Mouse (Mus musculus): Measurements from ENCODE around the gene Hydin.
"Not testable (repeated sequence)": the region's sequence is repeated elsewhere in the genome, so short reads cannot be mapped to it uniquely, and the experiment has no call there.

Gene Hydin

DNA sequence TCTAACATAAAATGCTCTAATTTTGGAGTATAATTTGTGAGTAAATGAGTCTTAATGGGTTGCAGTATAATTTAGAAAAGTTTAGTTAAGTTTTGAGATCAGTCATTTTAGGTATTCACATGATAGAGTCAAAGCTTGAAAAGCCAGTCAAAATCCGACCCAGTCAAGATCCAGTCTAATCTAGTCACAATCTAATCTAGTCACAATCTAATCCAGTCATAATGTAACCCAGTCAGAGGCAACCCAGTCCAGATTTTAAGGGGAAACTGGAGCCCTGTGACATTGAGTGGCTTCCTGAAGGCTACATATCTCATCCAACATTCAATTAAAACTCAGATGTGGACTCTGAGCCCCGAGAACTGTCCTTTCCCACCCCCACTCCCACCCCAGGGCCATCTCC is 72.7 kb downstream of the Hydin start:
- no peak for DNase-seq

DNA sequence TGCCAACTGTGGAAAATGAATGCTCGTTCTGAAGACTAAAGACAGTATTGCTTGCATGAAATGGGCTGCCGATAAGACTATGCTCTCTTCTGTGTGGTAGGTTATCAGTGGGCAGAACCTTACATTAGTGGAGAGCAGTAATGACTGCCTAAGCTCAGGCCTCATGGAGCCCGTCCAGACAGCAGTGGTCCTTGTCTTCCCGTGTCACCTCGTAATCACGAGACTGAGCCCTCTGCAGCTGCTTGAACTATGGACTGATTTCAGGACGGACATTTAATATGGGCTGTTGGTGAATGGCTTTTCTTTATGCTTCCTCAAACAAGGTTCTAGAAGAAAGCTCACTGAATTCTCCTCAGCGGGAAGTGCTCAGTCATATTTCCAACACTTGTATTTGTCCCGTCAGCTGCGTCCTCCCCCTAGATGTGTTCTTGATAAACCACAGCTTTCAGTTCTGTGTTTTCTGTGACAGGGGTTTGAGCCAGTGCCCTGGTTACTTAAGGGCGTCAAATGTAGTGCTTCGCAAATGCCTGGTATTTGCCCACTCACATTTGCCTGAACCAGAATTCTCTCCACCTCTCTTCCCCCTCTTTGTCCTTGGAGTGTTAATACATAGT is 73.4 kb downstream of the Hydin start:
- DNase-seq: no peak

DNA sequence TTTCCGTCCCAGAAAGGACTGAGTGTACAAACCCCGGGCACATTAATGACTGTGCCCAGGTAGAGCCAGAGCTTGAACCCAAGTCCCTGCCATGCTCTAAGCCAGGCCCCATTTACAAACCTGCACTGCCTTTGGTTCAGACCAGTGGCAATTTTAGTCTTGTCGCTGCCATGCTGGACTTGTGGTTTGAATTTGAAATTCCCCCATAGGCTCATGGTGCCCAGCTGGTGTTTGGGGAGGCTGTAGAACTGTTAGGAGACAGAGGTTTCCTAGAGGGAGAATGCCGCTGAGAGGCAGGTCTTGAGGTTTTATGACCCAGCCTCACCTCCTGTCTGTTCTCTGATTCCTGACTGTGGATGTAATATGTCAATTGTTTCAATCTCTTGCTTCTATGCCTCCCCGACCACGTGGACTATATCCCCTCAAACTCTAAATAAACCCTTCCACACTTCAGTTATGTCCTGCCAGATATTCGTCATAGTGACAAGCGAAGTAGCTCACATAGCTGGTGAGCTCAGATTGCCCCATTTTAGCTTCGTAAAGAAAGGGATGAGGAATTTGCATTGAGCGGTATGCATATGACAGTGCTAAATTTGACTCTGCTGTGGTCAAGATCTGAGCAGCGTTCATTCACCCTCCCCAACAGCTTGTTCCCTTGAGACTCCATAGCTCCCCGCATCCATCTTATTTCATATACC is 79.1 kb downstream of the Hydin start:
- no peak for DNase-seq

DNA sequence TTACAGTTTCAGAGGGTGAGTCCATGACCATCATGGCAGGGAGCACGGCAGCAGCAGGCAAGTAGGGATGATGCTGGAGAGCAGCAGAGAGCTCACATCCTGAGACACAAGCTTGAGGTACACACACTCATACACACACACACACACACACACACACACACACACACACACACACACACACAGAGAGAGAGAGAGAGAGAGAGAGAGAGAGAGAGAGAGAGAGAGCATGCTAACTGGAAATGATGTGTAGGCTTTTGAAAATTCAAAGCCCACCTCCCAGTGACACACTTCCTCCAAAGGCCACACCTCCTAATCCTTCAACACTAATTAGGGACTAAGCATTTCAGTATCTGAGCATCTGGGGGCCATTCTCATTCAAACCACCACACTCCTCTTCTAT is 80.1 kb downstream of the Hydin start:
- DNase-seq: peak; percentile 31

DNA sequence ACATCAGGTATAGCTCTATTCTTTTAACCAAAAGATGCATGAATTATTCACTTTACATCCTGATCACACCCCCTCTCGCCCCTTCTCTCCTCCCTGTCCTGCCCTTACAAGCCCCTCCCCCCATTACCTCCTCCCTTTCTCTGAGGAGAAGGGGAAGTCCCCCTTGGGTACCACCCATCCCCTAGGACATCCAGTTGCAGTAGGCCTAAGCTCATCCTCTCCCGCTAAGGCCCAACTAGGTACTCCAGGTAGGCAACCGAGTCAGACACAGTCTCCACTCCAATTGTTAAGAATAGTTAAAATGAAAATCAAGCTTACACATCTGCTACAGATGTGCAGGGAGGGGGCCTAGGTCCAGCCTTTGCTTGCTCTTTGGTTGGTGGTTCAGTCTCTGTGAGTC is 83.9 kb downstream of the Hydin start:
- no peak for DNase-seq

DNA sequence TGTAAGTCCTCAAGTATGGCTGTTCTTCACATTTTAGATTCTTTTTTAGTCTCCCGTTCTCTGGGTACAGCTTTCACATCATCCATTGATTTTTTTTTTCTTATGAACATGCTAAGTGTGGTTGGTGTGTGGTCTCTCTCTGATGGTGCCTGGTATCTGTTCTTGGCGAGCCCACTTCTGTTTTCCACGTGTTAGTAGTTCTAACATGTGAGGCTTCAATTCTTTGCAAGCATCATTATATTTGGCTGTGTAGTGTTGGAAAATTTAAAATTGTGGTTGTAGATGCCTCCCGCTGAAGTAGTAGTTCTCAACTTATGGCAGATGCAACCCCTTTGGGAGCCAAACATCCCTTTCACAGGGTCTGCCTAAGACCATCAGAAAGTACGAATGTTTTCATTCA is 85.1 kb downstream of the Hydin start:
- DNase-seq: no peak

DNA sequence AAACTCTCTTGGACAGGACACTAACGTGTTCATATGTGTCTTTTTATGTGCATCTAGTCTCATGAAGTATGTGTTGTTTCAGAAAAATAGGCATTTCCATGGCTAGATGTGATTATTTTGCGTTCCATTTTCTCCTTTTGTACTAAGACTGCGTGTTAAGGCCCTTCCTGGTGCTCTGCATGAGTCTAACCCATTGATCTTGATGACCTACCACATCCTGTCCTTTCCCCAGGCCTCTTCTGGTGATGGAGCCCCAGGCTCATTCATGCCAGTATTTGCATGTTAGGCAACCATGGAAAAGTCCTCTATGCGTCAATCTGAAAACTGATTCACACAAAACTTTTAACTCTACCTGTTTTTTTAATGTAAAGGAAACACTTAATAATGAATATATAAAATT is 96.2 kb downstream of the Hydin start:
- DNase-seq: no peak

DNA sequence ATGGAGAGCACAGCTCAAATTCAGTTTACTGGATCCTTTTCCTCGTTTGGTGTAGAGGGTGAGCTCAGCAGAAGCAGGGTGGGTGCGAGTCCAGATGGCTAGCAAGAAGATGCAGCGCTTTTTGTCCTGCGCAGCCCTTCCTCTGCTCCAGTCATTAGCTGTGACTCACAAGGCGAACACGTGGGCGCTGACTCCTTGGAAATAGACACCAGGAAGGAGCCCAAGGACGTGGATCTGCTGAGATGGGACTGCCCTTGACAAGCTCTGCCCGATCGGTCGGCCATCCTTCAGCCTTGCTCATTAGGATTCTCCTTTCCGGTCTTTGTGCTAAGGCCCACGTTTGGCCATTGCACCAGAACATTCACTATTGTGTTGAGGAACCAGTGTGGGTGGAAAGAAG is 106.1 kb downstream of the Hydin start:
- no peak for DNase-seq

DNA sequence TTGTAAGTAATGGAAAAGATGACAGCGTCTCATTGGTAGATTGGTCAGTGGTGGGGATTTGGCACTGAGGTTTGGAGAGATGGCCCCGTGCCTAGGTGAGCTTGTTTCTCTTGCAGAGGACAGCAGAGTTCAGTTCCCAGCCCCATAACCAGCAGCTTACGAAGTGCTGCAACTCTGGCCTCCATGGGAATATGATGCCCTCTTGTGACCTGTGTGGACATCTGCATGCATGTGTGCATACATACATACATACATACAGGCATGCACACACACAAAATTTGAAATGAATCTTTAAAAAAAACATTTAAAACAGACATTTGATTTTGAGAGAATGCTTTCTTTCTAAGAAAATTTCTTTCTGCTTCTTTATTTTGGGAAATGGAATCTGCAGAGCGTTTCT is 106.9 kb downstream of the Hydin start:
- no peak for DNase-seq

DNA sequence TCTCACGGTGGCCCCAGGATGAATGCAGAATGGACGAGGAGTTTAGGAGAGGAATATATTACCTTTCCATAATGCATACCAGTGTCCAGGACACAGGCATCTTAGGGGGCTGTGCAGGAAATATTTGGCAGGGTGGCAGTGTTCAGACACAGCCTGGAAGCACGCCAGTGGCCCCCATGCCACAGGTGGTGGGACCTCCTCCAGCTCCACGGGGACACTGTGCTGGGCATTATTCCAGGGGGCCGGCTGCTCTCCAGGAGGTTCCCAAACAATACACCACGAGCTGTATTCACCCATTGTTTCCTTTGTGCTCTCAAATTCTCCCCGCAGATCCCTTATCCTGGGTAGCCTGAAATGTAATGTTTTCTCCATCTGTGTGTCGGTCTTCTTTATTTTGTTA is 116.0 kb downstream of the Hydin start:
- peak; percentile 46 for DNase-seq

DNA sequence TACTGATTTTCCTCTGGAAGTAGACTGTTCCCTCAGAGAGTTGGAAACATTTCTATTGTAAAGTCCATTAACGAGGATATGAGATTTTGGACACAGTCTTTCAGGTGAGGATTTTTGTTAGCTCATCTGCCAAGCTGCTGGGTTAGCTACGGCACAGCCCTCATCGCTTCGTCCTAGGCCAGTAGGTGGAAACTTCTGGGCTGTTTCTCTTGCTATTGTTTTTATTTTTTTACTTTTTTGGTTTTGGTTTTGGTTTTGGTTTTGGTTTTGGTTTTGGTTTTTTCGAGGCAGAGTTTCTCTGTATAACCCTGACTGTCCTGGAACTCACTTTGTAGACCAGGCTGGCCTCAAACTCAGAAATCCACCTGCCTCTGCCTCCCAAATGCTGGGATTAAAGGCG is 117.9 kb downstream of the Hydin start:
- DNase-seq: not testable (repeated sequence)

DNA sequence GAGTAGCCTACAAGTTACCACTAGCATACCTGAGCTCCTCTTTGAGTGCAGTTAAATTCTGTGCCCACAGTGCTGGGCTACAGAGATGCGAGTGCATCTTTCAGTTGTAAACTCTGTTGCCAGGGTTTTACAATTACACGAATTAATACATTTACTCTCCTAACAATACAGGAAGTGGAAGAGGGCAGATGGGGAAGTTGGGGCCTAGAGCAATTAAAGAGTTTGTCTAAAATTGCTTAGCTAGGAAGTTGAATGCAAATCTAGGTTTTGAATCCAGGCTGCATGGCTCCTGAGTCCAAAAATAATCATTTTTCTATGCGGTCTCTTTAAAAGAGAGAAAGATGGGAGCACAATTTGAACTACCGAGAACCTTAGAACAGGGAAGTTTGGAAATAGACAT is 128.9 kb downstream of the Hydin start:
- DNase-seq: no peak

DNA sequence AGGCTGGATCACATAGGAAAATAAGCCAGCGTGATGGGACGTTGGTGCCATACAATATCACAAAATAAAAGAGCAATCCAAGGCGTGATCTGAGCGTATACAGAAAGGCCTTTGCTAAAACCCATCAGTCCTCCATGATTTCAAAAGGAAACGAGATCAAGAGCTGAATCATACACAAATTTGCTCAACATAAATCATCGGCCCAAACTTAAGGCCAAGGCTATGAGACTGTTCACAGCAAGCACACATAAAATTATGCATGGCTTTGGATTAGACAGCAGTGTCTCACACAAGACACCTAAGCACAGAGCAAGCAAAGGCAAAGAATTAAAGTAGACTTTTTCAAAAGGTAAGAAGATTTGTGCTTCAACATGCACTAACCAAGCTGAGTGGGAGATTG is 133.8 kb downstream of the Hydin start:
- no peak for DNase-seq

DNA sequence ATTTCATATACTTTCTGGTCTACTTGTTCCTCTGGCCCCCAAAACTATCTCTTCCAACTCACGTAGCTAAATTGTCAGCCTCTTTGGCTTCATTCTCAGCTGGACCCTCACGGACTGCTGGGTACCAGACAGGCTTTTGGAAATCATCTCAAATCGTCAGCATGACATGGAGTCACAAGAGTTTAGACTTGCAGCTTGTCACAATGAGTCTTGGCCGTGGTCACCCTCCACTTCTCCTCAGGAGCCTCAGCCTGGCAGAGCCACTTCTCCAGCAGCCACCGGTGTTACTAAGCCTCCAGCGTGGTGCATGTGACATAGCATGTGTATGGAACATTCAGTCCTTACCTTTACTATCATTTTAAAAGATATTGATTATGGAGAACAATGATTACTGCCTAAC is 135.5 kb downstream of the Hydin start:
- no peak for DNase-seq

DNA sequence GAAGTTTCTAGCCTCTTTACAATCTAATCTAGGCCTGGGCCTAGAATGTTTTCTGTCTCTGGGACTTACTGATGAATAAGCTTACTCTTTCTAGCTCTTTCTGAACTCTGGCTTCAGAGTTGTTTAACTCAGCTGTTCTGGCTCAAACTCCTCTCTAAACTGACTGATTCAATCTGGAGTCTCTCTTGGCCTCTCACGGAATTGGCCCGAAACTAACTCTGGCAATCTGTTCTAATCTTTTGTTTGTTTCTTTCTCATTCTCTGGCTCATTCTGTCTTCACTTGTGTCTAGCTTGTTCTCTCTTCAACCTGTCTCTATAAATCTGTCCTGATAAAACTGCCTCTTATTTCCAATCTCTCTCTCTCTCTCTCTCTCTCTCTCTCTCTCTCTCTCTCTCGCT is 137.7 kb downstream of the Hydin start:
- no peak for DNase-seq

DNA sequence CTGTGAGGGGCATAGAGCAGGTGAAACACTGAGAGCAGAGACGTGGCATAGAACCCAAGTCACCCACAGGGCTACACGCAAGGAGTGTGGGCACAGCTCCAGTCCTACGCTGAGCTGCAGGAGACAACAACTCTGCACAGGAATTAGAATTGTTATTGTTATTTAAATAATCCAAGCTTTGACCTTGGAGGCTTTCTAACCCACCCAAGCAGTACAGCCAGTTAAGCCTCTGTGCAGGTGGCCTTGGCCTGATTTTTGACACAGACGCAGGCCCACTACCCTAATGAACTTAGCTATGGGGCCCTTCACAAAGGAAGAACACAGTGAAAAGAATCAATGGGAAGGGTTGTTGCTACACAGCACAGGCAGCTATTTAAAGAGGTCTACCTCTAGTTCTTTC is 148.3 kb downstream of the Hydin start:
- DNase-seq: peak; percentile 27

DNA sequence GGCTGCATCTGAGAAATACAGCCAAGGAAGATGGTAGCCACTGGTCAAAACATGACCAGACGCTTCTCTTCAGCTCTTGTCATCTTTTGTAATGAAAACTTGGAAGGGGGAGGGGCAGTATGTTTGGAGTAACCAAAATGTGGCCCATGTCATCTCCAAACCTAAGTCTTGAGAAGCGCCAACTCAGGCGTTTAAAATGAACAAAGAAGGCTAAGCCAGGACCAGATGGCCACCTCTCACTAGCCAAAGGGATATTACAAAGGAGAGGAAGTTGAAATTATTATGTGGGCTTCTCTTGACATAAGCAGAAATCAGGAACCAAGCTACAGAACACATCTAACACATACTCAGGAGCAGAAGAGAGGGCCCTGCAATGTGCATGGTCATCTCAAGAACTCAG is 150.2 kb downstream of the Hydin start:
- no peak for DNase-seq

DNA sequence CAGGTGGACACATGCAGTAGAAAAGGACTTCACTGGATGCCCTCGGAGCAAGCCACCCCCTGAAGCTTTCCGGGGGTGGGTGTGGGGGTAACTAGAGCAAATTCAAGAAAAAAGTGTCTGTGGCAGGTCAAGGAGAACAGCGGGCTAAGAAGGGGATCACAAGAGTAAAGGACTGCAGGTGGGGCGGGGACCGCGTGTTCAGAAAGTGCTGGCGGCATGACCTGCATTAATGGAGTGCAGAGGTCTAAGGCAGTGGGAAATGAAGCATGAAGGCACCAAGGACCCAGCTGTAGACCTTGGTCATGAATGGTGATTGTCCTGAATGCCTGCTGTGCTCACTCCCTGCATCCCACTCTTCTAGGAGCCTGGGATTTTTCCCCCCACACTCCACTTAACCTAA is 151.0 kb downstream of the Hydin start:
- no peak for DNase-seq

DNA sequence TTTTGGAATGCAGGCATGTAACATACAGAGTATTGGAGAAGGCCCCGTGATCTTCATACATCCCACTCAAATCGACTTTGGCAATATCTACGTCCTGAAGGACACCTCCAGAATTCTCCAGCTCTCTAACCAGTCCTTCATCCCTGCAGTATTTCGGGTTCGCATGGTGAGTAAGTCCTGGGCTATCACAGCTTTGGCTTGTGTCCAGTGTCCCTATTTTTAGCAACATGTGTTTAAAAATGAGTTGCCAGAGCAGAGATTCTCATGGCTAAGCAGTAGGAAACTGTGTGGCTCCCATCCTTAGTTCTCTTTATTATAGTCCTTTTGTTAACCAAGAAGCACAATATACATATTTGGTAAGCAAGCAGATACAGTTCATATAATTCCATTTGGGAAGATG is 152.9 kb downstream of the Hydin start:
- no peak for DNase-seq

DNA sequence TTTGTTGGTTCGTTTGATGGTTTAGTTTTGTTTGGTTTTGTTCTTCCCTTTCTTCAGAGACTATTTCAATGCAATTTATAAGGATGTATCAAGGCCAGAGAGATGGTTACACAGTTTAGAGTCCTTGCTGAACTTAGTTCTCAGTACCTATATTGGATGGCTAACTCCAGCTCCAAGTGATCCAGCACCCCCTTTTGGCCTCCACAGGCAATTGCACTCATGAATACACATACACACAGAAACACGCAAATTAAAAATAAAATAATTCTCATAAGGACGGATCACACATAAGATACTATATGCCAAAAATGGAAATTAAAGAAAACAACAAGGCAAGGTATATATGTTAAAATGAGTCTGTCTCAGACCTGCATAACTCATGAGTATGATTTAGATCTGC is 153.4 kb downstream of the Hydin start:
- DNase-seq: no peak

DNA sequence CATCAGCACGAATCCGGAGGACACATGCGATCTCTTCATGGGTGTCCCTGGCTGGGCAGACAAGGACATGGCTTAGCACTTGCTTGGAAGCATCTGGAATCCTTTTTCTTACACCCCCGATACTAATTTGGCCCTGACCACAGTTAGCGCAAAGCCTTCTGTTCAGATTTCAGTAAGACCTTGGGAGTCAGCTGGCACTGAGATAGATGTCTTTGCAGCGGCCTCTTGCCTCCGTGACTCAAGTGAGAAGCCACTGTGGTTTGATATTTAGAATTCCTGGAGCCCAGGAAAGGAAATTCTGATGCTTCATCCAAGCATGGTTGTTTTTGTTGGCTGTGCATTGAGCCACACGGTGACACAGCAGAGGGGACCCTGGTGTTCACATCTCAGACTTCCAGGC is 157.4 kb downstream of the Hydin start:
- no peak for DNase-seq

DNA sequence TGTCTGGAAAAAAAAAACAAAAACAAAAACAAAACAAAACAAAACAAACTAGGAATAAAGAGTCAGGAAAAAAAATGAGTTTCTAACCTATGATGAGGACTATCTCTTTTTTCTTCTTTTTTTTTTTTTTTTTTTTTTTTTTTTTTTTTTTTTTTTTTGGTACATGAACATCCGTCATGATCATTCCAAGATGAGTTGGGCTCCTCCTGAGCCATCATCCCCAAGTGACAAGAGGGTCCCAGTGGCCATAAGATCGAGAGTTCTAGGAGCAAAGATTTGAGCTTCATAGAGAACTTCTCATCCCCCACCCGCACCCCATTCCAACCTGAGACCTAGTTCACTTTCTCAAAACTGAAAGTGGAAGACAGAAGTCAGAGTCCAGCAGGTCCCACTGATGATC is 164.6 kb downstream of the Hydin start:
- no peak for DNase-seq

DNA sequence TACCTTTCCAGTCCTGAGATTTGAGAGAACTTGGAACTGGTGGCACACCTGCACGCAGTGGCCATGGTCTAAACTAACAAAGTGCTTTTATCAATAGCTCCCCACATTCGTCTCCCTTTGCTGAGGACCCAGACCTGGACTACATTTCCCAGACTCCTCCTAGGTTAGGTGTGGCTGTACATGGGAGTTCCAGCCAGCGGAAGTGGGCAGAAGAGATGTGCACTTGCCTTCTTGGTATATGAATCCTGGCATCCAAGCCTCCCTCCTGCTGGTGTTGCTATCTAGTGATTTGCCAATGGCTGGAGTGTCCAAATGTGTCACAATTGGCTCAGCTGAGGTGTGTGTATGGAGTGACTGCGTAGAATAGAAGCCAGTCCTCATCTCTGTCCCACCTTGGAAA is 173.8 kb downstream of the Hydin start:
- no peak for DNase-seq

DNA sequence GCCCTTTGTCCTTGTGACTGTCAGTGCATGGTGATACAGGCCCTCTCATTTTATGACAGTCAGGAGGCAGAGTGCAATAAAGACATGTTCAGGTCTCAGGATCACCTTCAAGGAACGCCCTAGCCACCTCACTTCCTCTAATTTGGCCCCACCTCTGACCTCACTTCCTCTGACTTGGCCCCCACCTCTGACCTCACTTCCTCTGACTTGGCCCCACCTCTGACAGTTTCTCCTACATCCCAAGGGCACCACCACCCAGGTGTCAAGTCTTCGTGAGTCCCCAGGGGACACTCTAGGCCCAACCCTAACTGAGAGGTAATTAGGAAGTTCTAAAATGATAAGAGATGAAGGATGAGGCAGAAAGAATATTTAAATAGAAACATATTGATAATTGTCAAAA is 177.5 kb downstream of the Hydin start:
- no peak for DNase-seq

DNA sequence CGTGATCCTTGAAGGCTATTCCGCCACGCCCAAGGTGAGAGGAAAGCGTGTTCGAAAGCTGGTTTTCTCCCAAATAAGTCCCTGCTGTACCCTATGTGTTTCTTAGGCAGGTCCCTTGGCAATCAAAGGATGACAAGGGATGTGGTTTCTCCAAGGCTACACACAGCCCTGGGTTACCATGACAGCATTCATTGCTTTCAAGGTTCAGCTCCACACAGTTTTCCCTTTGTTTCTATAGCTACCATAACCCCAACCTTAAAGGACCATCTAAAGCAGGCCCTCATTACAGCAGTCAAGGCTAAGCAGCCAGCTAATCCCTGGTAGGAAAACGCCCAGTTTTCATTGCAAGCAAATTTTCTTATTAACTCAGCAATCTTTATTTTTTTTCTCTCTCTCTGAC is 183.7 kb downstream of the Hydin start:
- DNase-seq: no peak
